ENCODE assay signal across 21 mouse cellular contexts in genomic region chr17:25957586-25958051, GRCm38 (mm10). TPM values are rescaled to one million over a fixed set of nuclear protein-coding genes. Genes with fewer than 3 reads are reported as not detected.
A peak's percentile ranks its signal among the peaks of the same experiment; 100 is the strongest.
DNase-seq lines count a peak whose midpoint lies in the region; ATAC-seq and TF ChIP-seq lines count a peak whose summit lies in the region.
"Had no signal": no experiment of that assay in that cellular context is flagged by ENCODE, and none has a peak within 500 bp of the region (broad histone marks: within the 10 kb centered on the region; RNA-seq: fewer than 3 reads in every experiment).

No protein-coding gene starts in this region.

- no peak for ATAC-seq in forebrain, embryonic 13.5 days
- no peak for ATAC-seq in forebrain, postnatal 0 days
- ATAC-seq in liver, embryonic 13.5 days (ENCODE audit: low read depth), result no peak
- ATAC-seq: Patski had no signal

- no peak overlapping the region for H3K27ac ChIP-seq in forebrain, embryonic 13.5 days
- H3K27ac ChIP-seq in forebrain, postnatal 0 days (ENCODE audit: low read depth, low read length), result no peak overlapping the region
- peak overlapping the region; percentile 59 for H3K27ac ChIP-seq in liver, embryonic 13.5 days
- H3K27ac ChIP-seq: embryonic facial prominence, embryonic 12.5 days; forebrain, embryonic 10.5 days; heart, embryonic 15.5 days; stomach, postnatal 0 days had no signal

- H3K36me3 ChIP-seq in forebrain, embryonic 13.5 days (ENCODE audit: poor library complexity, severe bottlenecking), result peaks cover 48% of the 10 kb centered on the region
- H3K36me3 ChIP-seq in forebrain, postnatal 0 days (ENCODE audit: insufficient read depth), result peaks cover 21% of the 10 kb centered on the region
- peaks cover 45% of the 10 kb centered on the region for H3K36me3 ChIP-seq in liver, embryonic 13.5 days

- WGBS in forebrain, embryonic 13.5 days, result 83% methylated on average over 14 of the region's 14 CpGs
- WGBS in forebrain, postnatal 0 days, result 81% methylated on average over 14 of the region's 14 CpGs
- WGBS in liver, embryonic 13.5 days (ENCODE audit: insufficient replicate concordance), result 90% methylated on average over 14 of the region's 14 CpGs

- no peak overlapping the region for H3K4me3 ChIP-seq in forebrain, embryonic 13.5 days
- no peak overlapping the region for H3K4me3 ChIP-seq in forebrain, postnatal 0 days (ENCODE audit: low read depth, low read length)
- no peak overlapping the region for H3K4me3 ChIP-seq in liver, embryonic 13.5 days (replicated peaks)
- H3K4me3 ChIP-seq: embryonic facial prominence, embryonic 12.5 days; forebrain, embryonic 10.5 days; heart, embryonic 15.5 days had no signal

- no peaks in the 10 kb centered on the region for H3K9me3 ChIP-seq in forebrain, embryonic 13.5 days (replicated peaks)
- H3K9me3 ChIP-seq in forebrain, postnatal 0 days (ENCODE audit: low read length), result no peaks in the 10 kb centered on the region
- no peaks in the 10 kb centered on the region for H3K9me3 ChIP-seq in liver, embryonic 13.5 days (replicated peaks)
- H3K9me3 ChIP-seq: embryonic facial prominence, embryonic 12.5 days; forebrain, embryonic 10.5 days; heart, embryonic 15.5 days had no signal

- DNase-seq in forebrain, postnatal 0 days, result no peak
- DNase-seq in liver, embryonic 13.5 days, result no peak
- no peak for DNase-seq in liver
- DNase-seq in cerebellum, postnatal 10 days, result peak; percentile 89 to 91
- peak; percentile 80 for DNase-seq in retina, postnatal 1 day
- DNase-seq in right cerebral cortex, postnatal 4 days, result no peak
- DNase-seq: B cell, adult 2 months; kidney, adult 8-10 months; kidney, postnatal 36 days; lung, postnatal 36 days; thymus, postnatal 14 days had no signal

- TF ChIP-seq CTCF in forebrain, postnatal 0 days (IDR thresholded peaks at IDR 0.05; ENCODE audit: low read depth), result no peak

- H3K9ac ChIP-seq in forebrain, embryonic 13.5 days, result peak overlapping the region; percentile 12; the same call in 1 of the 2 replicates
- H3K9ac ChIP-seq in forebrain, postnatal 0 days, result no peak overlapping the region
- no peak overlapping the region for H3K9ac ChIP-seq in liver, embryonic 13.5 days
- H3K9ac ChIP-seq: embryonic facial prominence, embryonic 12.5 days; heart, embryonic 15.5 days had no signal

- H3K4me1 ChIP-seq in forebrain, embryonic 13.5 days, result no peaks in the 10 kb centered on the region; the same call in 1 of the 2 replicates
- H3K4me1 ChIP-seq in forebrain, postnatal 0 days (ENCODE audit: insufficient read depth), result no peaks in the 10 kb centered on the region
- H3K4me1 ChIP-seq in liver, embryonic 13.5 days (replicated peaks), result peaks cover 44% of the 10 kb centered on the region
- H3K4me1 ChIP-seq: heart, embryonic 15.5 days had no signal

- peaks cover 15% of the 10 kb centered on the region for H3K27me3 ChIP-seq in forebrain, embryonic 13.5 days
- H3K27me3 ChIP-seq in forebrain, postnatal 0 days (ENCODE audit: insufficient read depth, low read length), result peaks cover 9% of the 10 kb centered on the region
- peaks cover 16% of the 10 kb centered on the region for H3K27me3 ChIP-seq in liver, embryonic 13.5 days

- no peak overlapping the region for H3K4me2 ChIP-seq in forebrain, embryonic 13.5 days
- no peak overlapping the region for H3K4me2 ChIP-seq in forebrain, postnatal 0 days (ENCODE audit: low read depth)
- no peak overlapping the region for H3K4me2 ChIP-seq in liver, embryonic 13.5 days
- H3K4me2 ChIP-seq: embryonic facial prominence, embryonic 12.5 days; heart, embryonic 15.5 days had no signal

RNA-seq across cellular contexts. Expression of gene A930017K11Rik, which starts 5.3 kb away (rescaled TPM):
- not detected in 2 replicates for polyA plus RNA-seq in forebrain, embryonic 13.5 days (2015; fragmentation: Nextera tagmentation; extraction: Ambion mirVana)
- total RNA-seq in forebrain, postnatal 0 days (2014; rRNA removed), result 0.10 TPM in 1 of 2 replicates, not detected in the other
- polyA plus RNA-seq in forebrain, postnatal 0 days (2015; fragmentation: Nextera tagmentation; extraction: Ambion mirVana), result 0.07 TPM in 1 of 2 replicates, not detected in the other
- polyA plus RNA-seq in liver, embryonic 13.5 days (2015; fragmentation: Nextera tagmentation; extraction: Ambion mirVana), result 0.24 and 0.32 TPM in 2 replicates
- total RNA-seq: granulocyte monocyte progenitor cell, adult 5-6 weeks; layer of hippocampus, postnatal 10 days had no signal
- polyA plus RNA-seq: stomach, postnatal 0 days had no signal

RNA-seq across cellular contexts. Expression of gene Nhlrc4, which starts 12.9 kb away (rescaled TPM):
- not detected in 2 replicates for polyA plus RNA-seq in forebrain, embryonic 13.5 days (2015; fragmentation: Nextera tagmentation; extraction: Ambion mirVana)
- total RNA-seq in forebrain, postnatal 0 days (2014; rRNA removed), result not detected in 2 replicates
- polyA plus RNA-seq in forebrain, postnatal 0 days (2015; fragmentation: Nextera tagmentation; extraction: Ambion mirVana), result 0.44 TPM in 1 of 2 replicates, not detected in the other
- polyA plus RNA-seq in liver, embryonic 13.5 days (2015; fragmentation: Nextera tagmentation; extraction: Ambion mirVana), result 5.1 and 7.2 TPM in 2 replicates
- total RNA-seq: granulocyte monocyte progenitor cell, adult 5-6 weeks; layer of hippocampus, postnatal 10 days; left cerebral cortex, postnatal 14 days had no signal
- polyA plus RNA-seq: neural tube, embryonic 14.5 days; stomach, postnatal 0 days had no signal

RNA-seq across cellular contexts. Expression of gene Pigq, which starts 12.9 kb away (rescaled TPM):
- 45.0 and 54.5 TPM in 2 replicates for polyA plus RNA-seq in forebrain, embryonic 13.5 days (2015; fragmentation: Nextera tagmentation; extraction: Ambion mirVana)
- 42.2 and 50.6 TPM in 2 replicates for total RNA-seq in forebrain, postnatal 0 days (2014; rRNA removed)
- polyA plus RNA-seq in forebrain, postnatal 0 days (2015; fragmentation: Nextera tagmentation; extraction: Ambion mirVana), result 58.1 and 63.7 TPM in 2 replicates
- 126 and 152 TPM in 2 replicates for polyA plus RNA-seq in liver, embryonic 13.5 days (2015; fragmentation: Nextera tagmentation; extraction: Ambion mirVana)

RNA-seq across cellular contexts. Expression of gene Capn15, which starts 28.0 kb away (rescaled TPM):
- 16.6 and 17.1 TPM in 2 replicates for polyA plus RNA-seq in forebrain, embryonic 13.5 days (2015; fragmentation: Nextera tagmentation; extraction: Ambion mirVana)
- total RNA-seq in forebrain, postnatal 0 days (2014; rRNA removed), result 24.7 and 24.9 TPM in 2 replicates
- polyA plus RNA-seq in forebrain, postnatal 0 days (2015; fragmentation: Nextera tagmentation; extraction: Ambion mirVana), result 11.4 and 15.2 TPM in 2 replicates
- 11.1 and 12.3 TPM in 2 replicates for polyA plus RNA-seq in liver, embryonic 13.5 days (2015; fragmentation: Nextera tagmentation; extraction: Ambion mirVana)

RNA-seq across cellular contexts. Expression of gene Rab40c, which starts 38.1 kb away (rescaled TPM):
- polyA plus RNA-seq in forebrain, embryonic 13.5 days (2015; fragmentation: Nextera tagmentation; extraction: Ambion mirVana), result 39.5 and 45.9 TPM in 2 replicates
- total RNA-seq in forebrain, postnatal 0 days (2014; rRNA removed), result 30.9 and 31.4 TPM in 2 replicates
- 40.3 and 46.1 TPM in 2 replicates for polyA plus RNA-seq in forebrain, postnatal 0 days (2015; fragmentation: Nextera tagmentation; extraction: Ambion mirVana)
- 6.5 and 7.0 TPM in 2 replicates for polyA plus RNA-seq in liver, embryonic 13.5 days (2015; fragmentation: Nextera tagmentation; extraction: Ambion mirVana)

Comparison
In these comparisons a context has a peak if more than half of its experiments do, and no peak if none do; other contexts are left out.
1. DNase-seq: peak in cerebellum, postnatal 10 days (2 of 2) and retina, postnatal 1 day (single experiment); none in forebrain, postnatal 0 days (single experiment), liver, embryonic 13.5 days (single experiment), liver (single experiment) and right cerebral cortex, postnatal 4 days (single experiment).